Mouse (Mus musculus): ENCODE results near the gene Unc13a.

DNA sequence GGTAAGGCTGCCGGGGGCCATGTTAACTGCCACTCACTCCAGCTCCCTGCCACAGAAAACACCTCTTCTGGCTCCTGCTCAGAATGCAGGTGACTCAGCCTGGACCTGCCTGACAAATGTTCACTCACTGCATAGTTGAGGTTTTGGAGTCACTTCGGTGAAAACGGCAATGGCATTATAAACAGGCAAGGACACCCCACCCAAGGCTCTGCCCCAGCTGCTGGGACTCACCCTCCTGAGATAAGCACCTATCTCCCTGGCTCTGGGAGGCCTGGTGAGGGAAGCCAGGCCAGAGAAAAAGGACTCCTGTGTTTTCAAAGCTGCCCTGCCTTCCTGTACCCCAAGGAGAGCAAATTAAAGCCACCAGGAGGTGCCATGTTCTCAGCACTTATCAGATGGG lies 31.4 kb upstream of the Unc13a start:
- TF ChIP-seq MAFK (IDR thresholded peaks at IDR 0.05; ENCODE audit: insufficient read depth, low read depth, low read length): no peak
- TF ChIP-seq ZNF384 (IDR thresholded peaks at IDR 0.05; ENCODE audit: low read depth, low read length): no peak
- TF ChIP-seq CHD2 (IDR thresholded peaks at IDR 0.05; ENCODE audit: low read depth, low read length): no peak
- no peak for TF ChIP-seq HCFC1 (IDR thresholded peaks at IDR 0.05; ENCODE audit: borderline replicate concordance, insufficient read depth, low read length)
- TF ChIP-seq ZC3H11A (IDR thresholded peaks at IDR 0.05; ENCODE audit: borderline replicate concordance, low read depth, low read length): no peak
